Comparison of ENCODE assay signal across 10 mouse cellular contexts in genomic region chr2:181307144-181307804, GRCm38 (mm10). TPM values are rescaled to one million over a fixed set of nuclear protein-coding genes. Genes with fewer than 3 reads are reported as not detected.
DNase-seq lines count a peak whose midpoint lies in the region; ATAC-seq and TF ChIP-seq lines count a peak whose summit lies in the region.
"Had no signal": no experiment of that assay in that cellular context is flagged by ENCODE, and none has a peak within 500 bp of the region (broad histone marks: within the 10 kb centered on the region; RNA-seq: fewer than 3 reads in every experiment).

No protein-coding gene starts in this region.

- H3K27ac ChIP-seq in ES-Bruce4 (ENCODE audit: insufficient read depth, low read length): no peak overlapping the region
- H3K27ac ChIP-seq in heart, embryonic 14.5 days (replicated peaks in 1 of 2; ENCODE audit: control insufficient read depth in 1 of 2, insufficient read depth in 1 of 2, low read depth in 2 of 2, low read length in 2 of 2): no peak overlapping the region
- H3K27ac ChIP-seq: embryonic facial prominence, embryonic 15.5 days had no signal

- TF ChIP-seq CTCF in ES-Bruce4 (IDR thresholded peaks at IDR 0.05; ENCODE audit: low read depth, low read length): peak; percentile 41

- no peaks in the 10 kb centered on the region for H3K4me1 ChIP-seq in ES-Bruce4 (ENCODE audit: control insufficient read depth, insufficient read depth, low read length)
- no peaks in the 10 kb centered on the region for H3K4me1 ChIP-seq in heart, embryonic 14.5 days (ENCODE audit: control insufficient read depth in 2 of 2, insufficient read depth in 2 of 2, low read length in 2 of 2)
- H3K4me1 ChIP-seq: embryonic facial prominence, embryonic 15.5 days had no signal

- H3K27me3 ChIP-seq in ES-Bruce4 (ENCODE audit: control insufficient read depth, insufficient read depth, low read length, poor library complexity, severe bottlenecking): no peaks in the 10 kb centered on the region
- peaks cover 47% of the 10 kb centered on the region for H3K27me3 ChIP-seq in heart, embryonic 14.5 days (ENCODE audit: control insufficient read depth, insufficient read depth, low read length)

- DNase-seq in 3134 (ENCODE audit: extremely low read depth, insufficient read length, low spot score): peak; percentile 14
- peak; percentile 66 to 74 for DNase-seq in kidney, postnatal 25 days
- DNase-seq in lung, postnatal 14 days: peak; percentile 56
- peak; percentile 58 for DNase-seq in retina, postnatal 7 days (ENCODE audit: low read depth, low spot score)
- no peak for DNase-seq in ovary, postnatal 14 days (ENCODE audit: low spot score)

- H3K4me3 ChIP-seq in ES-Bruce4 (ENCODE audit: low read depth, low read length): no peak overlapping the region
- H3K4me3 ChIP-seq in heart, embryonic 14.5 days (ENCODE audit: control insufficient read depth in 1 of 2, insufficient read depth in 1 of 2, low read depth in 1 of 2, low read length in 2 of 2): peak overlapping the region in 1 of 2 experiments; percentile 3; a peak in 1 of 4 replicates
- H3K4me3 ChIP-seq: embryonic facial prominence, embryonic 15.5 days; megakaryocyte, embryonic 14.5 days had no signal

- TF ChIP-seq EP300 in ES-Bruce4 (IDR thresholded peaks at IDR 0.05; ENCODE audit: insufficient read depth, low read depth, low read length): no peak

- no peaks in the 10 kb centered on the region for H3K36me3 ChIP-seq in ES-Bruce4 (ENCODE audit: control insufficient read depth, insufficient read depth, low read length, poor library complexity, severe bottlenecking)
- no peaks in the 10 kb centered on the region for H3K36me3 ChIP-seq in heart, embryonic 14.5 days (ENCODE audit: control insufficient read depth, insufficient read depth, low read length)

- no peak overlapping the region for H3K9ac ChIP-seq in ES-Bruce4 (ENCODE audit: low read depth, poor library complexity, severe bottlenecking)
- H3K9ac ChIP-seq in heart, embryonic 14.5 days (ENCODE audit: low read length): no peak overlapping the region
- H3K9ac ChIP-seq: embryonic facial prominence, embryonic 15.5 days had no signal

- peak; percentile 84 for ATAC-seq in common myeloid progenitor, adult 5-6 weeks (replicated peaks; ENCODE audit: low read depth, poor library complexity, severe bottlenecking)
- ATAC-seq in heart, embryonic 14.5 days (ENCODE audit: insufficient number of reproducible peaks, insufficient read depth, low FRiP score, low read depth): no peak

- no peak for TF ChIP-seq POLR2A in ES-Bruce4 (IDR thresholded peaks at IDR 0.05; ENCODE audit: insufficient read depth, low read length)

- 10% methylated on average over 30 of the region's 30 CpGs for WGBS in heart, embryonic 14.5 days

- H3K9me3 ChIP-seq in ES-Bruce4 (replicated peaks; ENCODE audit: control insufficient read depth, insufficient read depth, low read length, poor library complexity, severe bottlenecking): no peaks in the 10 kb centered on the region
- H3K9me3 ChIP-seq in heart, embryonic 14.5 days (ENCODE audit: control insufficient read depth, low read length): no peaks in the 10 kb centered on the region
- H3K9me3 ChIP-seq: embryonic facial prominence, embryonic 15.5 days; megakaryocyte, embryonic 14.5 days had no signal

- H3K4me2 ChIP-seq in heart, embryonic 14.5 days (ENCODE audit: low read length): peak overlapping the region; percentile 7; the same call in 1 of the 2 replicates
- H3K4me2 ChIP-seq: embryonic facial prominence, embryonic 15.5 days had no signal

RNA-seq across cellular contexts. Expression of gene Stmn3, which starts 7.0 kb away (rescaled TPM):
- polyA plus RNA-seq in ES-Bruce4 (2011; ENCODE audit: insufficient read depth, insufficient read length, low read depth, missing spikeins): 1.2 and 1.8 TPM in 2 replicates
- total RNA-seq in common myeloid progenitor, adult 5-6 weeks (2017): not detected in 2 replicates
- polyA plus RNA-seq in heart, embryonic 14.5 days (2014; fragmentation: Nextera tagmentation; extraction: Ambion mirVana): 0.24 and 3.6 TPM in 2 replicates

RNA-seq across cellular contexts. Expression of gene Rtel1, which starts 12.3 kb away (rescaled TPM):
- polyA plus RNA-seq in ES-Bruce4 (2011; ENCODE audit: insufficient read depth, insufficient read length, low read depth, missing spikeins): 49.0 and 54.2 TPM in 2 replicates
- 43.2 and 54.8 TPM in 2 replicates for total RNA-seq in common myeloid progenitor, adult 5-6 weeks (2017)
- polyA plus RNA-seq in heart, embryonic 14.5 days (2014; fragmentation: Nextera tagmentation; extraction: Ambion mirVana): 21.1 and 25.3 TPM in 2 replicates

RNA-seq across cellular contexts. Expression of gene Gmeb2, which starts 19.4 kb away (rescaled TPM):
- 16.4 and 16.7 TPM in 2 replicates for polyA plus RNA-seq in ES-Bruce4 (2011; ENCODE audit: insufficient read depth, insufficient read length, low read depth, missing spikeins)
- total RNA-seq in common myeloid progenitor, adult 5-6 weeks (2017): 8.3 and 19.7 TPM in 2 replicates
- 9.1 and 9.9 TPM in 2 replicates for polyA plus RNA-seq in heart, embryonic 14.5 days (2014; fragmentation: Nextera tagmentation; extraction: Ambion mirVana)

RNA-seq across cellular contexts. Expression of gene Zgpat, which starts 57.5 kb away (rescaled TPM):
- 11.5 and 13.5 TPM in 2 replicates for polyA plus RNA-seq in ES-Bruce4 (2011; ENCODE audit: insufficient read depth, insufficient read length, low read depth, missing spikeins)
- total RNA-seq in common myeloid progenitor, adult 5-6 weeks (2017): 34.4 and 38.0 TPM in 2 replicates
- polyA plus RNA-seq in heart, embryonic 14.5 days (2014; fragmentation: Nextera tagmentation; extraction: Ambion mirVana): 26.3 and 26.5 TPM in 2 replicates

RNA-seq across cellular contexts. Expression of gene Arfrp1, which starts 57.9 kb away (rescaled TPM):
- polyA plus RNA-seq in ES-Bruce4 (2011; ENCODE audit: insufficient read depth, insufficient read length, low read depth, missing spikeins): 29.1 and 35.4 TPM in 2 replicates
- 39.3 and 82.5 TPM in 2 replicates for total RNA-seq in common myeloid progenitor, adult 5-6 weeks (2017)
- polyA plus RNA-seq in heart, embryonic 14.5 days (2014; fragmentation: Nextera tagmentation; extraction: Ambion mirVana): 42.8 and 46.9 TPM in 2 replicates
